Mouse (Mus musculus) neural tube, embryonic 14.5 days (tissue): ENCODE measurements at regions not wholly inside any gene's neighbourhood (a gene's known extent, or its start where the extent isn't known, plus 50 kb on each side); places are given as distances from the start of the nearest gene placed in this dataset.

Experiments used
- ATAC-seq: fragments of 200-750 bp; cut with Nextera tagmentation; 2 replicates; pipeline ENCODE4 v1.8.0; 2017; ENCODE audit warnings: low read depth, mild to moderate bottlenecking, moderate TSS enrichment, moderate library complexity
- H3K27ac ChIP-seq: fragments of 300-500 bp; sonication (generic); 2 replicates; pipeline ENCODE4 v1.5.1; 2014; ENCODE audit warnings: low read depth, mild to moderate bottlenecking, control low read depth, low read length, moderate library complexity, mixed read lengths
- H3K27me3 ChIP-seq: fragments of 300-500 bp; sonication (generic); 2 replicates; pipeline ENCODE4 v1.6.1; 2014; ENCODE audit warnings: low read length; ENCODE audit not compliant: control insufficient read depth, insufficient read depth
- H3K36me3 ChIP-seq: fragments of 300-500 bp; sonication (generic); 2 replicates; pipeline ENCODE4 v1.6.1; 2014; ENCODE audit warnings: low read length, mixed read lengths; ENCODE audit not compliant: control insufficient read depth, insufficient read depth
- H3K4me1 ChIP-seq: fragments of 300-500 bp; sonication (generic); 2 replicates; pipeline ENCODE4 v1.6.1; 2014; ENCODE audit warnings: low read length; ENCODE audit not compliant: control insufficient read depth, insufficient read depth
- H3K4me2 ChIP-seq: fragments of 300-500 bp; sonication (generic); 2 replicates; pipeline ENCODE4 v1.6.1; 2014; ENCODE audit warnings: mild to moderate bottlenecking, low read depth, low read length, control low read depth
- H3K4me3 ChIP-seq: fragments of 300-500 bp; sonication (generic); 2 replicates; pipeline ENCODE4 v1.5.1; 2014; ENCODE audit warnings: low read depth, low read length, control low read depth, mixed read lengths
- H3K9ac ChIP-seq: fragments of 300-500 bp; sonication (generic); replicated peaks from 2 replicates; pipeline ENCODE4 v1.6.1; 2014; ENCODE audit warnings: low read depth, mild to moderate bottlenecking, control low read depth, low read length, mixed read lengths
- H3K9me3 ChIP-seq: fragments of 300-500 bp; sonication (generic); 2 replicates; pipeline ENCODE4 v1.6.1; 2016; ENCODE audit warnings: low read length; ENCODE audit not compliant: control insufficient read depth
- WGBS: fragments of 180-500 bp; shearing (Covaris S2); extraction: QIAGEN DNeasy Blood & Tissue Kit; methylation state at CpG from one replicate; pipeline ENCODE4 v1.1.7; 2014; 5-methylcytosine and 5-hydroxymethylcytosine counted together

- ATAC-seq = no peak
- WGBS = 91% methylated on average over 8 of the region's 8 CpGs
- Histone ChIP-seq H3K27ac (no peak overlapping the region), H3K9ac (no peak overlapping the region), H3K4me2 (no peak overlapping the region), H3K4me1 (no peaks in the 10 kb centered on the region), H3K9me3 (no peaks in the 10 kb centered on the region), H3K4me3 (no peak overlapping the region), H3K27me3 (no peaks in the 10 kb centered on the region), H3K36me3 (no peaks in the 10 kb centered on the region)
Measured at GRCm38 (mm10) chr13:70134544-70134943, 332.3 kb downstream of the Med10 start.

GRCm38 (mm10) chr13:70136209-70136608 is 334.0 kb downstream of the Med10 start:
- H3K4me3 ChIP-seq = no peak overlapping the region
- H3K4me1 ChIP-seq = no peaks in the 10 kb centered on the region
- H3K9ac ChIP-seq = no peak overlapping the region
- no peaks in the 10 kb centered on the region for H3K9me3 ChIP-seq
- no peak overlapping the region for H3K4me2 ChIP-seq
- no peak overlapping the region for H3K27ac ChIP-seq
- 50% methylated on average over 1 of the region's 1 CpGs for WGBS
- no peak for ATAC-seq
- no peaks in the 10 kb centered on the region for H3K36me3 ChIP-seq
- H3K27me3 ChIP-seq = no peaks in the 10 kb centered on the region

GRCm38 (mm10) chr13:70144461-70144860 is 342.3 kb downstream of the Med10 start:
- WGBS = 86% methylated on average over 4 of the region's 4 CpGs
- H3K4me2 ChIP-seq = no peak overlapping the region
- H3K36me3 ChIP-seq = no peaks in the 10 kb centered on the region
- no peak overlapping the region for H3K27ac ChIP-seq
- peaks cover 5% of the 10 kb centered on the region; the same call in 1 of the 2 replicates for H3K4me1 ChIP-seq
- no peak overlapping the region for H3K9ac ChIP-seq
- H3K27me3 ChIP-seq = no peaks in the 10 kb centered on the region
- no peak overlapping the region for H3K4me3 ChIP-seq
- no peak for ATAC-seq
- no peaks in the 10 kb centered on the region for H3K9me3 ChIP-seq

GRCm38 (mm10) chr13:70145466-70145865 is 343.3 kb downstream of the Med10 start:
- H3K4me1 ChIP-seq = peaks cover 11% of the 10 kb centered on the region; the same call in 1 of the 2 replicates
- no peak overlapping the region for H3K27ac ChIP-seq
- no peak overlapping the region for H3K4me2 ChIP-seq
- WGBS = 75% methylated on average over 6 of the region's 6 CpGs
- H3K27me3 ChIP-seq = no peaks in the 10 kb centered on the region
- ATAC-seq = no peak
- H3K9ac ChIP-seq = no peak overlapping the region
- no peaks in the 10 kb centered on the region for H3K36me3 ChIP-seq
- H3K9me3 ChIP-seq = no peaks in the 10 kb centered on the region
- no peak overlapping the region for H3K4me3 ChIP-seq

- 16% methylated on average over 8 of the region's 8 CpGs for WGBS
- Histone ChIP-seq H3K9me3 (no peaks in the 10 kb centered on the region), H3K9ac (no peak overlapping the region), H3K4me1 (peaks cover 11% of the 10 kb centered on the region; the same call in 1 of the 2 replicates), H3K27ac (peak overlapping the region; percentile 69), H3K27me3 (no peaks in the 10 kb centered on the region), H3K4me3 (no peak overlapping the region), H3K36me3 (no peaks in the 10 kb centered on the region), H3K4me2 (no peak overlapping the region)
- peak; percentile 52; the same call in 1 of the 2 replicates for ATAC-seq
Measured at GRCm38 (mm10) chr13:70149041-70149898, 347.1 kb downstream of the Med10 start.

- no peaks in the 10 kb centered on the region for H3K36me3 ChIP-seq
- WGBS = 21% methylated on average over 10 of the region's 10 CpGs
- ATAC-seq = no peak
- H3K4me1 ChIP-seq = peaks cover 11% of the 10 kb centered on the region; the same call in 1 of the 2 replicates
- peak overlapping the region; percentile 69 for H3K27ac ChIP-seq
- H3K27me3 ChIP-seq = no peaks in the 10 kb centered on the region
- H3K4me3 ChIP-seq = no peak overlapping the region
- no peaks in the 10 kb centered on the region for H3K9me3 ChIP-seq
- H3K4me2 ChIP-seq = no peak overlapping the region
- H3K9ac ChIP-seq = no peak overlapping the region
Measured at GRCm38 (mm10) chr13:70149899-70150184, 347.6 kb downstream of the Med10 start.

- Histone ChIP-seq H3K4me3 (no peak overlapping the region), H3K9ac (no peak overlapping the region), H3K4me2 (no peak overlapping the region), H3K9me3 (no peaks in the 10 kb centered on the region), H3K27me3 (no peaks in the 10 kb centered on the region), H3K27ac (no peak overlapping the region), H3K4me1 (peaks cover 11% of the 10 kb centered on the region; the same call in 1 of the 2 replicates), H3K36me3 (no peaks in the 10 kb centered on the region)
- 50% methylated on average over 8 of the region's 8 CpGs for WGBS
- ATAC-seq = no peak
Measured at GRCm38 (mm10) chr13:70153062-70153461, 350.9 kb downstream of the Med10 start.

- H3K27me3 ChIP-seq = no peaks in the 10 kb centered on the region
- no peaks in the 10 kb centered on the region for H3K4me1 ChIP-seq
- H3K4me2 ChIP-seq = no peak overlapping the region
- no peaks in the 10 kb centered on the region for H3K36me3 ChIP-seq
- no peak for ATAC-seq
- H3K9ac ChIP-seq = no peak overlapping the region
- H3K9me3 ChIP-seq = no peaks in the 10 kb centered on the region
- WGBS = 37% methylated on average over 5 of the region's 5 CpGs
- no peak overlapping the region for H3K4me3 ChIP-seq
- H3K27ac ChIP-seq = no peak overlapping the region
Measured at GRCm38 (mm10) chr13:70155596-70155995, 353.4 kb downstream of the Med10 start.

GRCm38 (mm10) chr13:70156975-70157588 is 354.9 kb downstream of the Med10 start:
- Histone ChIP-seq H3K9ac (no peak overlapping the region), H3K9me3 (no peaks in the 10 kb centered on the region), H3K27me3 (no peaks in the 10 kb centered on the region), H3K4me2 (no peak overlapping the region), H3K4me3 (no peak overlapping the region), H3K27ac (no peak overlapping the region), H3K4me1 (no peaks in the 10 kb centered on the region; the same call in 1 of the 2 replicates), H3K36me3 (no peaks in the 10 kb centered on the region)
- 69% methylated on average over 8 of the region's 8 CpGs for WGBS
- ATAC-seq = no peak
